Mouse (Mus musculus) left cerebral cortex, postnatal 4 days (tissue): ENCODE data around the gene Smc1b. TPM values are rescaled to one million over a fixed set of nuclear protein-coding genes. Genes with fewer than 3 reads are reported as not detected.

ENCODE experiments used
- DNase-seq: peaks from one replicate; pipeline ENCODE4 v3.0.0-alpha.2; 2022
- intact Hi-C: fragments of 180-260 bp; cut with DNase I; formaldehyde crosslinking; loops from one replicate; pipeline ENCODE4 v1.15.1; 2025
- total RNA-seq, 2 experiments: library from RNA; stranded (reverse); gene quantifications; 2 replicates each; pipeline ENCODE4 v1.2.3; 2021

Gene Smc1b
- total RNA-seq, result under 1 TPM; 0.08 to 0.16 TPM

- intact Hi-C loops, result no loop called here
- DNase-seq, result peak; percentile 82
Measured at GRCm38 (mm10) chr15:85131275-85132192, at the start of gene Smc1b, which contains the start of gene Ribc2. Gene Smc1b (minus strand): TSS chr15:85131964. Gene Ribc2 (plus strand): TSS chr15:85132078.

DNA sequence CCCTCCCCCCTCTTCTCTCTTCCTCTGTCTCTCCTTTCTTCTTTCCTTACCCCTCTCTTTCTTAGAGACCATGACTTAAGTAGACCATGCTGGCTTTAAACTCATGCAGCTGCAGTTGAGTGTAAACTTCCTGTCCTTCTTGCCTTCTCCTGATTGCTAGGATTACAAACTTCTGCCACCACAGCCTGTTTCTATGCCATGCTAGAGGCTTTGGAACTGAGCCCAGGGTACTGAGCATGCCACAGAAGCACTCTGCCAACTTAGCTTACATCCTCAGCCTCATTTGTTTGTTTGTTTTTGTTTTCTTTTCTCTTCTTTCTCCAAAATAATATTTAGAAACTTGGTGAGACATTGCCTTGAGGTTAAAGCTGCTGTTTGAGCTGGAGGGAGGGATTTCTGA is 48.6 kb upstream of the Smc1b start:
- DNase-seq, result no peak
- intact Hi-C loops, result no loop called here

- peak; percentile 41 for DNase-seq
- intact Hi-C loops, result no loop called here
Measured at GRCm38 (mm10) chr15:85179528-85180180, 47.9 kb upstream of the Smc1b start.

GRCm38 (mm10) chr15:85178172-85178571 is 46.4 kb upstream of the Smc1b start:
- intact Hi-C loops, result no loop called here
- no peak for DNase-seq

- DNase-seq, result peak; percentile 50
- intact Hi-C loops, result no loop called here
Measured at GRCm38 (mm10) chr15:85177576-85177975, 45.8 kb upstream of the Smc1b start.

- intact Hi-C loops, result no loop called here
- no peak for DNase-seq
Measured at GRCm38 (mm10) chr15:85174060-85174459, 42.3 kb upstream of the Smc1b start.

GRCm38 (mm10) chr15:85173425-85173824 is 41.7 kb upstream of the Smc1b start:
- intact Hi-C loops, result no loop called here
- no peak for DNase-seq

GRCm38 (mm10) chr15:85172054-85172453 is 40.3 kb upstream of the Smc1b start:
- intact Hi-C loops, result no loop called here
- no peak for DNase-seq

DNA sequence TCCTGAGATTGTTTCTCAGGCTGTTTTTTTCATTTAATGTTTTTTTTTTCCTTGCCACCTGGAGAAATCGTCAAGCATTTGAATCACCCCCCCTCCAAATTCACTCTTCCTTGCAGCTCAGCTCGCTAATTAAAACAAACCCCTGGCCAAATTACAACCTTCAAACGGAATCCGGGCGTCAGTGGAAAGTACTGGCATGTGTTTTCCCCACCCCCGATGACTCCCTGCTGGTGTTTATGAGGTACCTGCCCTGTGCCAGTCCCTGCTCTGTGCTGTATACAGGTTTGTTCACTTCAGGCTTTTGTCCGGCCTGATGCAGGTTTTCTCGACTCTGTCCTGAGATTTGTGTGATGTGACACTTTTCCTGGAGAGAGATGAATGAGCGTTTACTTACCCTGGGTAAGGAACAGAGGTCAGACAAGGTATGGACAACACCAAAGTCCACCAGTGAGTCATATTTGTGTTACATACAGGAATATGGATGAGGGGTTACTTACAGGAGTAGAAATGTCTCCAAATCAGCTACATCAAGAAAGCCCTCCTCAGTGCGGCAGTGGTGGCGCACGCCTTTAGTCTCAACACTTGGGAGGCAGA is 35.4 kb upstream of the Smc1b start:
- DNase-seq, result no peak
- intact Hi-C loops, result no loop called here

GRCm38 (mm10) chr15:85166433-85166933 is 34.7 kb upstream of the Smc1b start:
- intact Hi-C loops, result no loop called here
- DNase-seq, result peak; percentile 31

DNA sequence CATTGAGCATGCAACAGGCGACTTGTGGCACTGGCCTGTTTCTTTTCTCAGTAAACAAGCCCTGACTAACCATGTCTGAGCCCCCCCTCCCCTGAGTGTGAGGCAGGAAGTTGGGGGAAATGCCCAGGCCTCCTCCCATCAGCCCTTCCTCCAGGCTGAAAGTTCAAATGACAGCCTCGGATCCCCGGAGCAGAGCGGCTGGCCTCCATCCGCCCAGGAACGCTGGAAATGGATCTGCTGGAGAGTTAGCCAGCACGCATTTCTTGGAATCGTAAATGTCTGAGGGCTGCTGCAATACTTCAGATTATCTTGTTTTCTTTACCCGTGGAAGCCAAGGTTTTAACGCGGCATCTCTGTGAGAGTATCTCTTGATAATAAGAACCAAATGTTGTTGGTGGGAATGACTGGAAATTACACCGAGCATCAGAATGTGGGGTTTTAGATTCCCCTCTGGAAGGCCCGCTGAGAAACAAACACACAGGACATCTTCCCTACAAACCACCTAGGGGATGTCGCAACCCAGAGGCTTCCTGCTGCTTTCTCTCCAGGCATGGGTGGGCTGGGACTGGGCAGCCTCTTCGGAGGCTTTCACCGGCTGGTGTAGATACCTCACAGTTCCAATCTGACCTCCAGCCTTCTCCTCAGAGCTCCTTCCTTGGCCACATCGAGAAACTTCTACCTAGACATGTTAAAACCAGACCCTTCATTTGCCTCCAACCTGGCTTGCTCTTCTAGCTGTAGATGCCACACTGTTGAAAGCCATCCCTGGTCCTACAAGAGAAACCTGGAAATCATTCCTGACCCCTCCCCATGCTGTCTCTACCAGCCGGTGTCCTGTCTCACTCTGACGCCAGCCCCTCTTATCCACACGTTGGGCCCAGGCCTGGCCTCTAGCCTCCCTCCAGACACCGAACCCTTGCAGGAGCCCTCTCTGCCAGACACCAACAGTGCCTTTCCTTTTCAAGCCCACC is 31.2 kb upstream of the Smc1b start:
- intact Hi-C loops, result no loop called here
- DNase-seq, result no peak

DNA sequence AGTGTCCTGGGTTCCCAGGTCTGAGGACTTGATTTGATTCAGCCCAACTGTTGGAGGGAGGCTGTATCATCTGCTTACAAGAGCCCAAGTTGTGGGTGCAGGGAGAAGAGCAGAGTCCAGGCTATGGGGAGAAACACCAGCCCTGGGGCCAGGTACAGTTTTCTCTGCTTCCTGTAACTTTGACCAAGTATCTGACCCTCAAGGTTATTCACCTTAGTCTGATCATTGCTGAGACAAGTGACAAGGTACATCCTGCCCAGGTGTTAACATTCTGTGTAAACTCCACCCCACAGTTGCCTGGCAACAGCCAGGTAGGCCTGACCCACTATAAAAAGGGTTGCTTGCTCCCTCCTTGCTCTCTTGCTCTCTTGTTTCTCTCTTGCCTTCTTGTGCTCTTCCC is 29.7 kb upstream of the Smc1b start:
- intact Hi-C loops, result no loop called here
- no peak for DNase-seq

DNA sequence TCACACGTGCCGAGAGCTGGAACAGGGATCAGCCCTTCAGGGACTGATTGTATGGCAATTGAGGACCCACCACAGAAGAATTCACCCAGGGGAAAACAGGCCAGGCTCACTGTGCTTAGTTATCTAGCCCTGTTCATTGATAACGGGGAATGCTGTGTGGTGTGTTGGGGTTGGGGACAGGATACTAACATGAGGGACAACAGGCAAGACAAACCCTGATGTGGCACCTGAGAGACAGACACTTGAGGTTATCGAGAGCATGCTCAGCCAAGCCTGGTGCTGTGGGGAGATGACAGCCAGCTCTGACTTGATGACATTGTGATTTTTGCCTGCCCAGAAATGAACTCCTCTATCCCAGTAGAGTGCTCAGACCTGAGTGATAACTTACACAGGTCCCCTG is 24.4 kb upstream of the Smc1b start:
- no peak for DNase-seq
- intact Hi-C loops, result no loop called here

DNA sequence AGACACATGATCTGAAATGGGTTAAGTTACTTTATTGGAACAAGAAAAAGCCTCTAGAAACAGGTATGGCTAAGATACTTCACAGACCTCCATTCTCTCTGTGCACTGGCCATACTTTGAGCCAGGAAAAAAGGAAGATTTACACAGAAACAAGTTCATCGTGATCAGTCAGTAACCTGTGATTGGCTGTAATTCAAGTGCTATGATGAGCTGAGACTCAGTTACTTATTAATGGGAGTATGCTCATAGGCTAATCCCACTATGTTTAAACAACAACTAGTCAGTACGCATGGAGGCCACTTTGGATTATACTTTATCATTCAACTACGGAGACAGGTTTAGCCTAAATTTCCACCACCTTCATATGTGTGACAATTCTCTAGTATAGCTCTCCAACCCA is 22.3 kb upstream of the Smc1b start:
- no peak for DNase-seq
- intact Hi-C loops, result loop anchor here (5.0 kb wide), 2 partner anchors 78 to 93 kb away; no protein-coding TSS in a partner anchor

- intact Hi-C loops, result loop anchor here (5.0 kb wide), 2 partner anchors 80 to 95 kb away; no protein-coding TSS in a partner anchor
- no peak for DNase-seq
Measured at GRCm38 (mm10) chr15:85152577-85152976, 20.8 kb upstream of the Smc1b start.

GRCm38 (mm10) chr15:85151433-85151918 is 19.7 kb upstream of the Smc1b start:
- intact Hi-C loops, result loop anchor here (5.0 kb wide), 2 partner anchors 81 to 96 kb away; no protein-coding TSS in a partner anchor
- peak; percentile 86 for DNase-seq

- intact Hi-C loops, result no loop called here
- no peak for DNase-seq
Measured at GRCm38 (mm10) chr15:85144249-85144648, 12.5 kb upstream of the Smc1b start.

GRCm38 (mm10) chr15:85143747-85144146 is 12.0 kb upstream of the Smc1b start:
- intact Hi-C loops, result no loop called here
- no peak for DNase-seq

- intact Hi-C loops, result no loop called here
- no peak for DNase-seq
Measured at GRCm38 (mm10) chr15:85143161-85143560, 11.4 kb upstream of the Smc1b start.

GRCm38 (mm10) chr15:85142441-85142840 is 10.7 kb upstream of the Smc1b start:
- no peak for DNase-seq
- intact Hi-C loops, result no loop called here
